Mouse (Mus musculus) lung, postnatal 0 days (tissue): ENCODE results near the gene Ltb. TPM values are rescaled to one million over a fixed set of nuclear protein-coding genes. Genes with fewer than 3 reads are reported as not detected.

Experiments used
- ATAC-seq: fragments of 200-750 bp; cut with Nextera tagmentation; 2 replicates; pipeline ENCODE4 v1.8.0; 2017; ENCODE audit warnings: moderate library complexity
- DNase-seq: peaks from one replicate; pipeline ENCODE4 v3.0.0-alpha.2; 2016; ENCODE audit warnings: low spot score
- H3K27ac ChIP-seq: fragments of 300-500 bp; sonication (generic); 2 replicates; pipeline ENCODE4 v1.5.1; 2014; ENCODE audit warnings: antibody characterized with exemption, mild to moderate bottlenecking, low read length, mixed read lengths
- H3K27me3 ChIP-seq: fragments of 300-500 bp; sonication (generic); replicated peaks from 2 replicates; pipeline ENCODE4 v1.6.1; 2014; ENCODE audit warnings: low read length, mixed read lengths; ENCODE audit not compliant: insufficient read depth
- H3K36me3 ChIP-seq: fragments of 300-500 bp; sonication (generic); 2 replicates; pipeline ENCODE4 v1.6.1; 2014; ENCODE audit warnings: low read length, mixed read lengths; ENCODE audit not compliant: insufficient read depth
- H3K4me1 ChIP-seq: fragments of 300-500 bp; sonication (generic); 2 replicates; pipeline ENCODE4 v1.6.1; 2014; ENCODE audit warnings: antibody characterized with exemption, low read depth, low read length, mixed read lengths; ENCODE audit not compliant: insufficient read depth
- H3K4me2 ChIP-seq: fragments of 300-500 bp; sonication (generic); replicated peaks from 2 replicates; pipeline ENCODE4 v1.6.1; 2014; ENCODE audit warnings: low read depth, mild to moderate bottlenecking, low read length, moderate library complexity, mixed read lengths
- H3K4me3 ChIP-seq: fragments of 300-500 bp; sonication (generic); 2 replicates; pipeline ENCODE4 v1.5.1; 2014; ENCODE audit warnings: low read depth, low read length
- H3K9ac ChIP-seq: fragments of 300-500 bp; sonication (generic); replicated peaks from 2 replicates; pipeline ENCODE4 v1.6.1; 2014; ENCODE audit warnings: low read depth, mild to moderate bottlenecking
- H3K9me3 ChIP-seq: fragments of 300-500 bp; sonication (generic); 2 replicates; pipeline ENCODE4 v1.6.1; 2016; ENCODE audit warnings: low read length, mixed read lengths
- CTCF ChIP-seq: IDR thresholded peaks from 2 replicates; pipeline ENCODE4 v1.5.1; 2016; ENCODE audit warnings: antibody characterized with exemption, mild to moderate bottlenecking
- EP300 ChIP-seq: IDR thresholded peaks from 2 replicates; pipeline ENCODE4 v1.6.1; 2016; ENCODE audit warnings: antibody characterized with exemption, mild to moderate bottlenecking, control low read depth
- WGBS: fragments of 180-500 bp; shearing (Covaris S2); extraction: QIAGEN DNeasy Blood & Tissue Kit; methylation state at CpG from one replicate; pipeline ENCODE4 v1.1.7; 2014; 5-methylcytosine and 5-hydroxymethylcytosine counted together
- polyA plus RNA-seq: library from polyadenylated mRNA; unstranded; fragments of >200 nt; fragmentation: Nextera tagmentation; extraction: Ambion mirVana; gene quantifications from 2 replicates; pipeline ENCODE4 v1.2.1, GENCODE M21; 2015

The Ltb gene
- polyA plus RNA-seq, 1 experiment from 2014 or later, result 2.3 TPM

DNA sequence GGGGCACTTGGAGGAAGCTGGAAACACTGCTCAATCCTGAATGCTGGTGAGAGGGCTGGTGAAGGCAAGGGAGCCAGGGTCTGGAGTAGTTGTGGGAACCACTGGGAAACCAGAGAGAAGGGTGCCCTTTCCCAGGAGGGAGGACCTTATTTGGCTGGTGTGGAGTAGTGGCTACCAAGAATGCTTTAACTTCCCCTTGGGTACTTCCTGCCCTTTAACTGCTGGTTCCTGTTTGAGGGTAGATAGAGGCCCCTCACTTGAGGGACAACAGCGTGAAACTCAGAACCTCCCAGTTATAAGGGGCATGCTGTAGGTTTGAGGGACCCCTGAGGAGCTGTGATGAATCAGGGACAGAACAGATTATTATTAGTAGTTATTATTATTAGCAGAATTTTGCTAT is 5.1 kb upstream of the Ltb start:
- Histone ChIP-seq H3K27me3 (no peaks in the 10 kb centered on the region), H3K4me3 (no peak overlapping the region), H3K9ac (no peak overlapping the region), H3K4me1 (peaks cover 1% of the 10 kb centered on the region; the same call in 1 of the 2 replicates), H3K36me3 (no peaks in the 10 kb centered on the region), H3K27ac (no peak overlapping the region), H3K9me3 (no peaks in the 10 kb centered on the region), H3K4me2 (no peak overlapping the region)
- TF ChIP-seq CTCF (no peak), EP300 (no peak)
- DNase-seq (no peak), ATAC-seq (no peak)
- 19% methylated on average over 1 of the region's 1 CpGs for WGBS

GRCm38 (mm10) chr17:35190096-35190495 is 4.1 kb upstream of the Ltb start:
- Histone ChIP-seq H3K4me3 (no peak overlapping the region), H3K36me3 (no peaks in the 10 kb centered on the region), H3K9ac (no peak overlapping the region), H3K27ac (no peak overlapping the region), H3K4me2 (no peak overlapping the region), H3K4me1 (peaks cover 4% of the 10 kb centered on the region; the same call in 1 of the 2 replicates), H3K27me3 (no peaks in the 10 kb centered on the region), H3K9me3 (no peaks in the 10 kb centered on the region)
- 57% methylated on average over 4 of the region's 4 CpGs for WGBS
- DNase-seq (no peak), ATAC-seq (no peak)
- no peak for TF ChIP-seq CTCF
- TF ChIP-seq EP300, result no peak

DNA sequence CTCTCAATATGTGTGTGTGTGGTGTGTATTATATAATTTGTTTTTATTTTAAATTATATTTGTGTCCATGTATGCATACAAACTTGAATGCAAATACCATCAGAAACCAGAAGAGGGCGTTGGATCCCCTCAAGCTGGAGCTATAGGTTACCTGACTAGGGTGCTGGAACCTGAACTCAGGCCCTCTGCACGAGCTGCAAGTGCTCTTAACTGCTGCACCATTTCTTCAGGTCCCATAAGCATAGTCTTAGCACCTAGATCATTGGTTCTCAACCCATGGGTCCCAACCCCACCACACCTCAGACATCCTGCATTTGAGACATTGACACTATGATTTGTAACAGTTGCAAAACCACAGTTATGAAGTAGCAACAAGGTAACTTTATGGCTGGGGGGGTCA is 2.5 kb upstream of the Ltb start:
- no peaks in the 10 kb centered on the region for H3K9me3 ChIP-seq
- H3K36me3 ChIP-seq, result no peaks in the 10 kb centered on the region
- ATAC-seq (no peak), DNase-seq (no peak)
- H3K27me3 ChIP-seq, result no peaks in the 10 kb centered on the region; the same call in 1 of the 2 replicates
- WGBS, result 46% methylated on average over 2 of the region's 2 CpGs
- no peak overlapping the region for H3K27ac ChIP-seq
- peaks cover 4% of the 10 kb centered on the region; the same call in 1 of the 2 replicates for H3K4me1 ChIP-seq
- TF ChIP-seq EP300, result no peak
- TF ChIP-seq CTCF, result 0 out of 2 replicates have a peak, but pooled peaks have one; percentile 16
- no peak overlapping the region for H3K4me3 ChIP-seq
- H3K4me2 ChIP-seq, result no peak overlapping the region
- no peak overlapping the region for H3K9ac ChIP-seq

DNA sequence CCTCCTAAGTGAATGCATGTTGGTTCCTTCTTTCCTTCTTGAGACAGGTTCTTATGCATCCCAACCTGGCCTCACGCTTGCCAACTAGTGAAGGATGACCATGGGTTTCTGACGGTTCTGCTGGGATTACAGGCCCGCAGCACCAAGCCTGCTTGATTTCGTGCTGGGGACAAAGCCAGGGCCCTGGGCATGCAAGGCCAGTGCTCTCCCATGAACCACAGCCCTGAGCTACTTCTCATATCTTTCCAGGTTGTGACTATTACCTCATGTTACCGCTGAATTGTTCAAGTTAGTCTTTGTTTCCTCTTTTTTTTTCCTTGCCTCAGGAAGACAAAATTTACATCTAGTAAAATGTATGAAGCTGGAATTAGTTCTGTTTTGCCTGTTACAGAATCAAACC is 1.3 kb upstream of the Ltb start:
- H3K27me3 ChIP-seq, result no peaks in the 10 kb centered on the region; the same call in 1 of the 2 replicates
- H3K4me3 ChIP-seq, result no peak overlapping the region
- no peak overlapping the region for H3K4me2 ChIP-seq
- ATAC-seq, result no peak
- 66% methylated on average over 5 of the region's 5 CpGs for WGBS
- H3K9me3 ChIP-seq, result no peaks in the 10 kb centered on the region
- H3K4me1 ChIP-seq, result peaks cover 4% of the 10 kb centered on the region; the same call in 1 of the 2 replicates
- no peak for DNase-seq
- no peak for TF ChIP-seq EP300
- TF ChIP-seq CTCF, result no peak
- H3K27ac ChIP-seq, result no peak overlapping the region
- no peaks in the 10 kb centered on the region for H3K36me3 ChIP-seq
- no peak overlapping the region for H3K9ac ChIP-seq

GRCm38 (mm10) chr17:35194844-35195630 is 798 bp downstream of the Ltb start:
- H3K4me2 ChIP-seq, result peak overlapping the region; percentile 75
- peak overlapping the region; percentile 45 for H3K4me3 ChIP-seq
- no peaks in the 10 kb centered on the region for H3K9me3 ChIP-seq
- H3K9ac ChIP-seq, result no peak overlapping the region
- H3K36me3 ChIP-seq, result no peaks in the 10 kb centered on the region
- DNase-seq, result no peak
- TF ChIP-seq CTCF (no peak), EP300 (no peak)
- 37% methylated on average over 16 of the region's 19 CpGs for WGBS
- no peak for ATAC-seq
- no peaks in the 10 kb centered on the region; the same call in 1 of the 2 replicates for H3K27me3 ChIP-seq
- H3K4me1 ChIP-seq, result peaks cover 4% of the 10 kb centered on the region; the same call in 1 of the 2 replicates
- no peak overlapping the region for H3K27ac ChIP-seq

GRCm38 (mm10) chr17:35195631-35196320 is 1.5 kb downstream of the Ltb start:
- Histone ChIP-seq H3K27me3 (no peaks in the 10 kb centered on the region; the same call in 1 of the 2 replicates), H3K27ac (no peak overlapping the region), H3K4me3 (peak overlapping the region; percentile 45), H3K4me1 (peaks cover 4% of the 10 kb centered on the region; the same call in 1 of the 2 replicates), H3K36me3 (no peaks in the 10 kb centered on the region), H3K9ac (no peak overlapping the region), H3K9me3 (no peaks in the 10 kb centered on the region), H3K4me2 (peak overlapping the region; percentile 75)
- ATAC-seq (peak; percentile 91), DNase-seq (peak; percentile 83)
- 1% methylated on average over 64 of the region's 66 CpGs for WGBS
- TF ChIP-seq EP300, result no peak
- TF ChIP-seq CTCF, result peak; percentile 98
